ENCODE assay signal across 24 mouse cellular contexts in genomic region chr3:103874329-103874728, GRCm38 (mm10). TPM values are rescaled to one million over a fixed set of nuclear protein-coding genes. Genes with fewer than 3 reads are reported as not detected.
A peak's percentile ranks its signal among the peaks of the same experiment; 100 is the strongest.
DNase-seq lines count a peak whose midpoint lies in the region.
"Had no signal": no experiment of that assay in that cellular context is flagged by ENCODE, and none has a peak within 500 bp of the region (broad histone marks: within the 10 kb centered on the region; RNA-seq: fewer than 3 reads in every experiment).

No protein-coding gene starts in this region.

- no peaks in the 10 kb centered on the region for H3K27me3 ChIP-seq in splenic B cell, adult 2 months (ENCODE audit: control insufficient read depth, insufficient read depth, low read length, poor library complexity, severe bottlenecking)
- H3K27me3 ChIP-seq: embryonic facial prominence, embryonic 15.5 days; heart, embryonic 15.5 days had no signal

- 32% methylated on average over 7 of the region's 7 CpGs for WGBS in macrophage (ENCODE audit: missing documents)

- H3K4me3 ChIP-seq in macrophage (ENCODE audit: inconsistent target), result no peak overlapping the region
- H3K4me3 ChIP-seq: embryonic facial prominence, embryonic 15.5 days; erythroblast, embryonic 14.5 days; forebrain, embryonic 10.5 days; heart, adult 2 months; heart, embryonic 15.5 days; hindbrain, embryonic 10.5 days had no signal

- H3K27ac ChIP-seq in macrophage, result peak overlapping the region; percentile 63
- H3K27ac ChIP-seq: embryonic facial prominence, embryonic 15.5 days; forebrain, embryonic 10.5 days; heart, adult 2 months; heart, embryonic 15.5 days; hindbrain, embryonic 10.5 days; hindbrain, embryonic 14.5 days had no signal

- peaks cover 40% of the 10 kb centered on the region for H3K79me2 ChIP-seq in macrophage (ENCODE audit: inconsistent target)

- H3K36me3 ChIP-seq in macrophage (ENCODE audit: inconsistent target), result peaks cover 26% of the 10 kb centered on the region
- H3K36me3 ChIP-seq in splenic B cell, adult 2 months (ENCODE audit: control insufficient read depth, insufficient read depth, low read length, poor library complexity, severe bottlenecking), result peaks cover 2% of the 10 kb centered on the region; the same call in 1 of the 2 replicates
- H3K36me3 ChIP-seq: embryonic facial prominence, embryonic 15.5 days; forebrain, embryonic 10.5 days; heart, embryonic 15.5 days; hindbrain, embryonic 10.5 days had no signal

- peak; percentile 41 for DNase-seq in heart, adult 11 months
- DNase-seq in heart, postnatal 10 days, result no peak
- peak; percentile 1 for DNase-seq in thymus, postnatal 4 days
- no peak for DNase-seq in thymus, postnatal 10 days (ENCODE audit: low spot score in 2 of 2)
- DNase-seq in splenic B cell, adult 2 months (ENCODE audit: low read depth, low spot score), result peak; percentile 46
- DNase-seq in right cerebral cortex, postnatal 4 days, result no peak
- no peak for DNase-seq in frontal cortex, postnatal 25 days (ENCODE audit: low spot score in 2 of 2)
- DNase-seq: adrenal gland, adult 2 months; adrenal gland, postnatal 25 days; cerebellum, adult 2 months; cerebellum, postnatal 10 days; gastrocnemius, postnatal 36 days; heart, adult 2 months had no signal

- intact Hi-C loops in heart, postnatal 10 days (cut with DNase I), result no loop called here

RNA-seq across cellular contexts. Expression of gene Ptpn22, which starts 14.7 kb away (rescaled TPM):
- total RNA-seq in heart, postnatal 10 days (2021), result under 1 TPM; 0.47 to 0.72 TPM
- 100 to 1,000 TPM in 3 of 26 experiments, 10 to 100 TPM in 22, 1 to 10 TPM in 1; 8.8 to 119 (median 53.3) TPM for total RNA-seq in macrophage (2018; cell fraction: chromatin; rRNA removed)
- 10 to 100 TPM; 16.1 to 56.1 (median 36.7) TPM for total RNA-seq in macrophage (2018; cell fraction: cytosol; rRNA removed)
- total RNA-seq in macrophage (2018; cell fraction: nucleus; rRNA removed), result 10 to 100 TPM; 13.7 to 89.5 (median 30.4) TPM
- polyA plus RNA-seq in macrophage (2018), result 18.6 to 55.2 TPM (median 22.4 TPM) in 3 replicates
- polyA plus RNA-seq: erythroblast, embryonic 14.5 days had no signal

RNA-seq across cellular contexts. Expression of gene Rsbn1, which starts 39.6 kb away (rescaled TPM):
- 10 to 100 TPM; 10.2 to 10.3 TPM for total RNA-seq in heart, postnatal 10 days (2021)
- 10 to 100 TPM in 24 of 26 experiments, 1 to 10 TPM in 2; 8.7 to 86.0 (median 27.5) TPM for total RNA-seq in macrophage (2018; cell fraction: chromatin; rRNA removed)
- total RNA-seq in macrophage (2018; cell fraction: cytosol; rRNA removed), result 10 to 100 TPM in 23 of 26 experiments, 1 to 10 TPM in 3; 8.6 to 24.5 (median 12.6) TPM
- total RNA-seq in macrophage (2018; cell fraction: nucleus; rRNA removed), result 10 to 100 TPM; 12.1 to 69.1 (median 29.5) TPM
- polyA plus RNA-seq in macrophage (2018), result 7.3 to 9.9 TPM (median 7.8 TPM) in 3 replicates

RNA-seq across cellular contexts. Expression of gene Bcl2l15, which starts 41.9 kb away (rescaled TPM):
- total RNA-seq in heart, postnatal 10 days (2021), result under 1 TPM in 1 of 2 experiments, not detected in 1; 0.32 TPM
- 1 to 10 TPM in 1 of 26 experiments, not detected in 25; 1.6 TPM for total RNA-seq in macrophage (2018; cell fraction: chromatin; rRNA removed)
- under 1 TPM in 2 of 26 experiments, not detected in 24; 0.10 to 0.27 TPM for total RNA-seq in macrophage (2018; cell fraction: cytosol; rRNA removed)
- 1 to 10 TPM in 5 of 26 experiments, under 1 TPM in 3, not detected in 18; 0.41 to 6.5 (median 1.2) TPM for total RNA-seq in macrophage (2018; cell fraction: nucleus; rRNA removed)
- not detected in 3 replicates for polyA plus RNA-seq in macrophage (2018)
- total RNA-seq: adrenal gland, adult 2 months; gastrocnemius, adult 8-10 months; heart, adult 2 months; heart, postnatal 25 days had no signal
- polyA plus RNA-seq: adrenal gland, adult 2 months; embryonic facial prominence, embryonic 11.5 days; embryonic facial prominence, embryonic 15.5 days; forebrain, embryonic 14.5 days; heart, adult 2 months; hindbrain, embryonic 10.5 days had no signal

Comparison
In these comparisons a context has a peak if more than half of its experiments do, and no peak if none do; other contexts are left out.
1. DNase-seq: peak in heart, adult 11 months (single experiment), thymus, postnatal 4 days (single experiment) and splenic B cell, adult 2 months (single experiment); none in heart, postnatal 10 days (0 of 2), thymus, postnatal 10 days (0 of 2), right cerebral cortex, postnatal 4 days (single experiment) and frontal cortex, postnatal 25 days (0 of 2).